Mouse (Mus musculus): ENCODE results near the gene Klf3. TPM values are rescaled to one million over a fixed set of nuclear protein-coding genes. Genes with fewer than 3 reads are reported as not detected.

Gene Klf3
- polyA plus RNA-seq, 1 experiment: 75.2 TPM

DNA sequence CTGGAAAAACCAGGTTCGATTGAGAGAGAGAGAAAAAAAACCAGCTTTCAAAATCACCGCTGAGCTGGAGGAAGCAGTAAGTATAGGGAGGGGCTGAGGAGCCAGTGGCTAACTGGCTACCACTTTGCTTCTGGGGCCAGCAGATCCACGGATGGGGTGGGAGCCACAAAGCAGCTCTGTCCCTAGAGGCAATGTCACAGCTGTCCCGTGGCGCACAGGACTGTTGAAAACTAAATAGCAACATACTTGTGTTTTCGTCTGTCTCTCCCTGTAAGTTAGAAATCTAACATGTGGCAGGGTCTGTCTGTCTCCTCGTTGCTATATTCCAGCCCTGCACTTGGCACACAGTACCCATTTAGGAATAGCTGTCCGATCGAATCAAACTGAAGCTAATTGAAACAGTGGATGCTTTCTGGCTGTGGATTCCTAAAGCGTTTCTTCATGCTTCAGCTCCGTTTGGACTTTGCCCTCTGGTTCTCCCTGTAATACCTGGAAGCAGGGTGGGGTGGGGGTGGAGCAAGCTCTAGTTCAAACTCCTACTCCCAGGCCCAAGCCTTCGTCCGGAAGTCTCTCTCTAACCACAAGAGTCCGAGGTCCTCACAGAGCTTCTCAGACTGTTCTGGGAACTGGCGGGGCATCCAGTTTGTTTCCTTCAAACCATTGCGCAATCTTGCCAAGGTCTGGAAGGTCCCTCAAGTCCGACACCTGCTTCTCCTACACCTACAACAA is 58.4 kb downstream of the Klf3 start:
- Histone ChIP-seq H3K36me3 (ENCODE audit: control insufficient read depth, insufficient read depth, low read length) (no peaks in the 10 kb centered on the region), H3K4me3 (ENCODE audit: extremely low read depth, insufficient read depth, insufficient read length) (peak overlapping the region; percentile 43), H3K4me1 (ENCODE audit: control insufficient read depth, insufficient read depth, insufficient read length) (peaks cover 25% of the 10 kb centered on the region; the same call in 1 of the 2 replicates), H3K27me3 (ENCODE audit: control insufficient read depth, insufficient read depth, low read length) (no peaks in the 10 kb centered on the region), H3K27ac (ENCODE audit: insufficient read depth, low read length) (peak overlapping the region; percentile 86)
- no peak for TF ChIP-seq POLR2A (IDR thresholded peaks at IDR 0.05; ENCODE audit: low read depth, low read length)
- no peak for TF ChIP-seq CTCF (IDR thresholded peaks at IDR 0.05; ENCODE audit: extremely low read depth, insufficient read depth, insufficient read length, insufficient replicate concordance)
- WGBS: 7% methylated on average over 17 of the region's 17 CpGs
- no peak for DNase-seq (ENCODE audit: low read depth in 1 of 2, low spot score in 2 of 2)

DNA sequence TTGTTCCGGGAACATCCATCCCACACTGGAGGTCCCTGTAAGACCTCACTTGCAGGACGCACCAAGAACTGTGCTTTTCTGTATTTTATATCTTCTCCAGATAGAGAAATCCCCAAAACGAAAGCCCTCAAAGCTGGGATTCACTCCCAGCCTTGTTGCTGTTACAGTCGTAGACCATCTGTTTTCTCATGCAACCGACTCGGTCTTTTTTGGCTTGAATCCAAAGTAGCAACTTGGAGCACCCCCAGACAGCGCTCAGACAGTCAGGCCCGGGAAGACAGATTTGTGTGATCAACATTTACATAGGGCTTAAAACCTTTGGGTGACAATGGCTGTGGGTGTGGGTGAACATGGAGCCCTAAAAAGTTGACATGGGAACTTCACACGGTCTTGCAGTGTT is 59.1 kb downstream of the Klf3 start:
- H3K4me1 ChIP-seq (ENCODE audit: control insufficient read depth, insufficient read depth, insufficient read length): peaks cover 25% of the 10 kb centered on the region; the same call in 1 of the 2 replicates

DNA sequence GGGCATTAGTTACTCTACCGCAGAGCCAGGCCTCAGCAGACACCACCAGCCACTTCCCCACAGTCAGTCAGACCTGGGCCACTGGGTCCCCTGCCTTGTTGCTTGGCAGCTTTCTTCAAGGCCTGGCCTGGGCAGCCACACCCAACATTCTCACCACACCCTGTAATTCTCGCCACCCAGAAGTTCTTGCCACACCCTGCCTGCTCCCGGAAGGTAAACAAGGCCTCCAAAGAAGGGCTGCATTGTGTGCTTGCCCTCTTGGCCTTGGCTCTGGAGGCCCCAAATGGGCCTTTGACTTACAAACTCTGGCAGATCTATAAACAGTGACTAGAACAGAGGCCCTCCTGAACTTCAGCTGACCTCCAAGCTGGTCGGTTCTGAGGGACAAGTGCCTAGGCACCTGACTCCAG is 61.5 kb downstream of the Klf3 start:
- Histone ChIP-seq H3K36me3 (ENCODE audit: control insufficient read depth, insufficient read depth, low read length) (no peaks in the 10 kb centered on the region), H3K27me3 (ENCODE audit: control insufficient read depth, insufficient read depth, low read length) (no peaks in the 10 kb centered on the region), H3K27ac (ENCODE audit: insufficient read depth, low read length) (peak overlapping the region; percentile 93), H3K4me3 (ENCODE audit: extremely low read depth, insufficient read depth, insufficient read length) (no peak overlapping the region; the same call in 1 of the 2 replicates), H3K4me1 (ENCODE audit: control insufficient read depth, insufficient read depth, insufficient read length) (peaks cover 25% of the 10 kb centered on the region; the same call in 1 of the 2 replicates)
- TF ChIP-seq CTCF (IDR thresholded peaks at IDR 0.05; ENCODE audit: extremely low read depth, insufficient read depth, insufficient read length, insufficient replicate concordance) (no peak), POLR2A (IDR thresholded peaks at IDR 0.05; ENCODE audit: low read depth, low read length) (peak; percentile 30; the same call in 1 of the 2 replicates)
- peak in 1 of 2 experiments; percentile 77 for DNase-seq (ENCODE audit: low read depth in 1 of 2, low spot score in 2 of 2)
- 7% methylated on average over 4 of the region's 4 CpGs for WGBS

More for the DNA sequence above, 59.1 kb downstream of the Klf3 start:
- Histone ChIP-seq H3K27ac (ENCODE audit: insufficient read depth, low read length) (peak overlapping the region; percentile 86), H3K27me3 (ENCODE audit: control insufficient read depth, insufficient read depth, low read length) (no peaks in the 10 kb centered on the region), H3K4me3 (ENCODE audit: extremely low read depth, insufficient read depth, insufficient read length) (no peak overlapping the region), H3K36me3 (ENCODE audit: control insufficient read depth, insufficient read depth, low read length) (no peaks in the 10 kb centered on the region)
- DNase-seq (ENCODE audit: low read depth in 1 of 2, low spot score in 2 of 2): no peak
- no peak for TF ChIP-seq CTCF (IDR thresholded peaks at IDR 0.05; ENCODE audit: extremely low read depth, insufficient read depth, insufficient read length, insufficient replicate concordance)
- no peak for TF ChIP-seq POLR2A (IDR thresholded peaks at IDR 0.05; ENCODE audit: low read depth, low read length)
- WGBS: 21% methylated on average over 9 of the region's 9 CpGs

DNA sequence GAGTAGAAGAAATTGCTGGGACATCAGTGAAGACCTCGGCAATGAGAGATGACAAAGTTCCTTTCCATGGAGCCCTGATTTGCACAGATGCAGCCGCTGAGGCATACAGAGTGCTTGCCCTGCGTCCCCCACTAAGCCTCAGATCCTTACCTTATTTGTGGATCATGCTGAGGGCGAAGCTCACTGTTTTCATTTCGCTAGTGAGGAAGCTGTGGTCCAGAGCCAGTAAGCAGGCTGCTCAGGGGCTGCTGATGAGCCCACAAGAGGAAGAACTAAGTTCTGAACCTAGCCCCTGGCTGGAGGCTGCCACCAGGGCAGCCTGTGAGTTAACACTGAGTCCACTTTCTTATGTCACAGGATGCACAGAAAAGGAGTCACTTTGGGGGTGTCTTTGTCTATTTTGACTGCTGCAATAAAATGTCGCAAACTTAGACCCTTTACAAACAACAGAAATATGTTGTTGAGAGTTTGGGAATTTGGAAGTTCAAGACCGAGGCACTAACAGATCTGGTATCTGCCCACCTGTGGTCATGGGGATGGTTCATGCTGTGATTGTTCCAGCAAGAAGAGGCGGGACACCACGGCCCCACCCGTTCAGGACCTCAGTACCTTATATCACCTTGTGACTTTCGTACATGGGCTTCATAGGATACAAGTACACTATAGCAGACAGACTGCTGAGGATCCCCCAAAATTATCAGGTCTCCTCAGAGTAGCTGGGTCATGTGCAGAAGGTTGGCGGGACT is 62.2 kb downstream of the Klf3 start:
- Histone ChIP-seq H3K27me3 (ENCODE audit: control insufficient read depth, insufficient read depth, low read length) (no peaks in the 10 kb centered on the region), H3K36me3 (ENCODE audit: control insufficient read depth, insufficient read depth, low read length) (no peaks in the 10 kb centered on the region), H3K27ac (ENCODE audit: insufficient read depth, low read length) (peak overlapping the region; percentile 93), H3K4me1 (ENCODE audit: control insufficient read depth, insufficient read depth, insufficient read length) (peaks cover 25% of the 10 kb centered on the region; the same call in 1 of the 2 replicates), H3K4me3 (ENCODE audit: extremely low read depth, insufficient read depth, insufficient read length) (no peak overlapping the region; the same call in 1 of the 2 replicates)
- 57% methylated on average over 12 of the region's 12 CpGs for WGBS
- DNase-seq (ENCODE audit: low read depth in 1 of 2, low spot score in 2 of 2): no peak
- no peak; the same call in 1 of the 2 replicates for TF ChIP-seq POLR2A (IDR thresholded peaks at IDR 0.05; ENCODE audit: low read depth, low read length)
- TF ChIP-seq CTCF (IDR thresholded peaks at IDR 0.05; ENCODE audit: extremely low read depth, insufficient read depth, insufficient read length, insufficient replicate concordance): no peak

DNA sequence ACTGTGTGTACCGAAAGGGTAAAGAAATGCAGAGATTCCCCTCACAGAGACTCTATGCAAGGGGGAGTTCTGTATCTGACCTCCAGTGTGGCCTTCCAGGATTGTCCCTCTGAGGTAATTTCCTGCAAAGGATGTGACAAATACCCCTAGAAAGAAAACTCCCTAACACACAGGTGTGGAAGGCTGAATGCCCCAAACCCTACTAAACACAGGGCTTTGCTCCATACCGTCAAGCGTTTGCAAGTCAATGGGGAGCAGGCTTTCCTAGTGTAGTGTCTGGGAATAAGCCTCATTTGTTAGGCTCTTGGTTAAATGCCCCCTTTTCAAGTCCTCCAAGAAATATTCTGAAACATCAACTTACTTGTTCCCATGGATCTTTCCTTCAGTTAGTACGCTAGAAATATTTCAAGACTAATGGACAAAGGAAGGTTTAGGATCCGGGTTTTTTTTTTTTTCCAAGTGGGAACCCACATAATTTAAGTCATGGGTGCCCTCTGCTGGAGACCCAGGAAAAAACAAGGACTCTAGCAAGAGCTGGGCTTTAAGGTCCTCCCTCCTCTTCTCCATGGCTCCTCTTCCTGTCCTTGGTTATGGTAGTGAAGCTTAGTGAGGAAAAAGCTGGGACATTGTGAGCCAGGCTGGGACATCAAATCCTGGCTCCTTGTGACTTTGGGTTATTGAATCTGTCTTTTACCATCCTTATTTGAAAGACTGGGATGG is 63.3 kb downstream of the Klf3 start:
- Histone ChIP-seq H3K36me3 (ENCODE audit: control insufficient read depth, insufficient read depth, low read length) (no peaks in the 10 kb centered on the region), H3K4me3 (ENCODE audit: extremely low read depth, insufficient read depth, insufficient read length) (no peak overlapping the region), H3K4me1 (ENCODE audit: control insufficient read depth, insufficient read depth, insufficient read length) (peaks cover 22% of the 10 kb centered on the region; the same call in 1 of the 2 replicates), H3K27ac (ENCODE audit: insufficient read depth, low read length) (no peak overlapping the region), H3K27me3 (ENCODE audit: control insufficient read depth, insufficient read depth, low read length) (no peaks in the 10 kb centered on the region)
- no peak; the same call in 1 of the 2 replicates for TF ChIP-seq CTCF (IDR thresholded peaks at IDR 0.05; ENCODE audit: extremely low read depth, insufficient read depth, insufficient read length, insufficient replicate concordance)
- TF ChIP-seq POLR2A (IDR thresholded peaks at IDR 0.05; ENCODE audit: low read depth, low read length): no peak
- 52% methylated on average over 5 of the region's 5 CpGs for WGBS
- peak in 1 of 2 experiments; percentile 69 for DNase-seq (ENCODE audit: low read depth in 1 of 2, low spot score in 2 of 2)

DNA sequence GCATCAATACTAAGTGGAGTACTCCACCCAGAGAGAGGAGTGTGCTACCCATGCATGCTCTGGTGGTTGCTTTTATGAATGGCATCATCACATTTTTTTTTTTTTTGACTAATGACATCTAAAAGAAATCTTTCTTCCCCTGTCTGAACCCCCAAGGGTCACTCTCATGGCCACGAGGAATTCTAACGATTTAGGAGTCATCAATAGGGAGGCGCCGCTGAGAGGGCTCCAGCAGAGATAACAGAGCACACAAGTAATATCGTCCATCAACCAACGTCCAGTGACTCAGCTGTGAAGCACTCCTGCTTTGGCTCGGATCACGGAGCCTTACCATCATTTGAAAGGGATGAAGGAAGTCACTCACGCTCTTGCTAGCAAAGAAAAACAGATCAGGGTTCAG is 63.9 kb downstream of the Klf3 start:
- Histone ChIP-seq H3K27me3 (ENCODE audit: control insufficient read depth, insufficient read depth, low read length) (no peaks in the 10 kb centered on the region), H3K4me3 (ENCODE audit: extremely low read depth, insufficient read depth, insufficient read length) (no peak overlapping the region), H3K4me1 (ENCODE audit: control insufficient read depth, insufficient read depth, insufficient read length) (peaks cover 17% of the 10 kb centered on the region; the same call in 1 of the 2 replicates), H3K27ac (ENCODE audit: insufficient read depth, low read length) (no peak overlapping the region), H3K36me3 (ENCODE audit: control insufficient read depth, insufficient read depth, low read length) (no peaks in the 10 kb centered on the region)
- 82% methylated on average over 9 of the region's 9 CpGs for WGBS
- TF ChIP-seq POLR2A (IDR thresholded peaks at IDR 0.05; ENCODE audit: low read depth, low read length) (no peak), CTCF (IDR thresholded peaks at IDR 0.05; ENCODE audit: extremely low read depth, insufficient read depth, insufficient read length, insufficient replicate concordance) (no peak)
- no peak for DNase-seq (ENCODE audit: low read depth in 1 of 2, low spot score in 2 of 2)

All from spleen, adult 2 months (tissue).